Mouse (Mus musculus) embryonic facial prominence, embryonic 11.5 days (tissue): Measurements from ENCODE around the gene Gpcpd1. TPM values are rescaled to one million over a fixed set of nuclear protein-coding genes. Genes with fewer than 3 reads are reported as not detected.
"Not testable (repeated sequence)": the region's sequence is repeated elsewhere in the genome, so short reads cannot be mapped to it uniquely, and the experiment has no call there.

ENCODE experiments used
- ATAC-seq: fragments of 200-750 bp; cut with Nextera tagmentation; replicated peaks from 2 replicates; pipeline ENCODE4 v1.8.0; 2017; ENCODE audit warnings: low read depth; ENCODE audit not compliant: insufficient number of reproducible peaks, low FRiP score, low TSS enrichment
- DNase-seq: peaks from one replicate; pipeline ENCODE4 v3.0.0-alpha.2; 2015; ENCODE audit warnings: low spot score
- H3K27ac ChIP-seq: fragments of 300-500 bp; sonication (generic); replicated peaks from 2 replicates; pipeline ENCODE4 v1.5.1; 2014; ENCODE audit warnings: mild to moderate bottlenecking, low read depth, low read length, control low read depth
- H3K27me3 ChIP-seq: fragments of 300-500 bp; sonication (generic); 2 replicates; pipeline ENCODE4 v1.6.1; 2014; ENCODE audit warnings: mild to moderate bottlenecking, low read length, moderate library complexity, mixed read lengths; ENCODE audit not compliant: control insufficient read depth, insufficient read depth
- H3K36me3 ChIP-seq: fragments of 300-500 bp; sonication (generic); replicated peaks from 2 replicates; pipeline ENCODE4 v1.6.1; 2014; ENCODE audit warnings: low read depth, mild to moderate bottlenecking, low read length, moderate library complexity, mixed read lengths; ENCODE audit not compliant: control insufficient read depth, insufficient read depth
- H3K4me1 ChIP-seq: fragments of 300-500 bp; sonication (generic); 2 replicates; pipeline ENCODE4 v1.6.1; 2014; ENCODE audit warnings: low read length, mixed read lengths; ENCODE audit not compliant: control insufficient read depth, insufficient read depth
- H3K4me2 ChIP-seq: fragments of 300-500 bp; sonication (generic); 2 replicates; pipeline ENCODE4 v1.6.1; 2014; ENCODE audit warnings: low read depth, mild to moderate bottlenecking, control low read depth, low read length, moderate library complexity
- H3K4me3 ChIP-seq: fragments of 300-500 bp; sonication (generic); 2 replicates; pipeline ENCODE4 v1.5.1; 2014; ENCODE audit warnings: low read depth, low read length, control low read depth
- H3K9ac ChIP-seq: fragments of 300-500 bp; sonication (generic); replicated peaks from 2 replicates; pipeline ENCODE4 v1.6.1; 2014; ENCODE audit warnings: mild to moderate bottlenecking, control low read depth, low read length
- H3K9me3 ChIP-seq: fragments of 300-500 bp; sonication (generic); replicated peaks from 2 replicates; pipeline ENCODE4 v1.6.1; 2016; ENCODE audit warnings: mild to moderate bottlenecking, low read length, inconsistent platforms, mixed read lengths; ENCODE audit not compliant: control insufficient read depth
- WGBS: fragments of 180-500 bp; shearing (Covaris S2); extraction: QIAGEN DNeasy Blood & Tissue Kit; methylation state at CpG from one replicate; pipeline ENCODE4 v1.1.7; 2014; 5-methylcytosine and 5-hydroxymethylcytosine counted together
- polyA plus RNA-seq: library from polyadenylated mRNA; unstranded; fragments of >200 nt; fragmentation: Nextera tagmentation; extraction: Ambion mirVana; gene quantifications from 2 replicates; pipeline ENCODE4 v1.2.1, GENCODE M21; 2014

The Gpcpd1 gene
- polyA plus RNA-seq, 1 experiment from 2014 or later: 40.1 TPM

DNA sequence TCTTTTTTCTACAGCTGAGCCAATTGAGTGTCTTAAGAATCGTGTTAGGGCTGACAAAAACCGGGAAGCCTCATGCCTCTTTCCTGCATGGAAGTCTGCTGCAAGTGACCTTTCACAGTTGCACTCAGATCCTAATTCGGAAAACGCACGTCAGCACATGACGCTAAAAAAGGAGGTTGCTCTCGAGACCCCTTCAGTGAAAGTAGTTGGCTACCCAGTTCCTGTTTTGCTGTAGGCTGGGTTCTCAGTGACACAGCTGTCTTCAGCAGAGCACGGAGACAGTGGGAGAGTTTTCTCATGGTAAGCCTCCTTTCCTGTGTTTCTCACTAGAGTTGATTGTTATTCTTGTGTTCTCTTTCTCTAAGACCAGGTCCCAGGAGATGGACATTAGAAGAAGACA, 9.7 kb upstream of the Gpcpd1 start:
- H3K4me1 ChIP-seq: no peaks in the 10 kb centered on the region
- WGBS: 69% methylated on average over 8 of the region's 8 CpGs
- H3K36me3 ChIP-seq: no peaks in the 10 kb centered on the region
- H3K4me3 ChIP-seq: no peak overlapping the region
- H3K27me3 ChIP-seq: no peaks in the 10 kb centered on the region
- ATAC-seq: no peak
- H3K4me2 ChIP-seq: no peak overlapping the region
- no peak for DNase-seq
- H3K9me3 ChIP-seq: no peaks in the 10 kb centered on the region
- H3K9ac ChIP-seq: no peak overlapping the region
- no peak overlapping the region for H3K27ac ChIP-seq

DNA sequence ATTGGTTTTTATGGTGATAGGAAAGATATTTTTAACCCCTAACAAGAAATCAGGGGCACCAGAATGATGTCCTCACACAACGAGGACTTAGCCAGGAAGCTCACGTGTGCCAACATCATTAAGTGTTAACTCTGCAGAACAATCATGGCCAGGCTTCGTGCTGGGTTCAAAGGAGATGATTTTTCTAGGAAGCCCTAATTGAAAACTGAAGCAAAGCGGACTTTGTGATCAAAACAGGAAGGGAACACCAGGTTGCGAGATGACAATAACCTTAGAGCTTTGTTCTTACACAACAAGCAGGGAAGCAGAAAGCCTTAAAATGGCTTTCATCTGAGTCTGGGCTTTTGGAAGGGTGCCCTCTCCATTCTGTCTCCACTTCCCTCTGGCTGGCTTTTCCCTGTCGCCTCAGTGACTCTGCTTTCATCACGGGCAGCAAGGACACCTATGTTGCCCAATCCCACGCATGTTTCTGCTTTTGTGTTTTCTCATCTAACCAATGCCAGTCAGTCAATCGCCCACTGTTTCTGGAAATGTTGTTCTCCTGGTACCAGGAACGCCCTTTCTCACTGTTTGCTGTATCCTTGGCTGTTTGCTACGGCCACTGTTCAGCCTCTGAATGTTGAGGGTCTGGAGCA, 8.2 kb upstream of the Gpcpd1 start:
- Histone ChIP-seq H3K4me2 (no peak overlapping the region; the same call in 1 of the 2 replicates), H3K4me1 (no peaks in the 10 kb centered on the region), H3K9me3 (no peaks in the 10 kb centered on the region), H3K9ac (no peak overlapping the region), H3K4me3 (no peak overlapping the region), H3K27me3 (no peaks in the 10 kb centered on the region), H3K27ac (no peak overlapping the region), H3K36me3 (no peaks in the 10 kb centered on the region)
- WGBS: 83% methylated on average over 11 of the region's 11 CpGs
- no peak for DNase-seq
- no peak for ATAC-seq

DNA sequence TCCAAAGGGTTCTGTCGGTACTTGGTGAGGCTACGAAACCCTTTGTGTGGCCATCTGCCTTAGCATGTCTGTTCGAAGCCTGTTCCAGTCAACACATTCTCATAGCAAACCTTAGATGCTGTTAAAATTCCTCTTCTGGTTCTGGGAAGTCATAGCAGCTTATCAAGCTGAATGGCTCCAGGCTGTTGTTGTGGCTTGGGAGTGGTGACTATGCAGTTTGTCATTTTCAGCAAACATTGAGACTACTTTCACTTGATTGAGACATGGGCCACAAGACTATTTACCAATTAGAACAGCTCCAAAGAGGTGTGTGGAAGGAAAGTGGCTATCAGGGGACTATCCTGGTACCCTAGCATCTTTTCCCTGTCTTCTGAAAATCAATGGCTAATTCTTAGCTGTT, 4.6 kb upstream of the Gpcpd1 start:
- no peak overlapping the region for H3K9ac ChIP-seq
- H3K4me1 ChIP-seq: no peaks in the 10 kb centered on the region
- no peaks in the 10 kb centered on the region for H3K9me3 ChIP-seq
- DNase-seq (no peak), ATAC-seq (no peak)
- no peaks in the 10 kb centered on the region for H3K27me3 ChIP-seq
- H3K4me2 ChIP-seq: no peak overlapping the region
- H3K4me3 ChIP-seq: no peak overlapping the region
- no peak overlapping the region for H3K27ac ChIP-seq
- no peaks in the 10 kb centered on the region for H3K36me3 ChIP-seq
- WGBS: 89% methylated on average over 3 of the region's 3 CpGs

DNA sequence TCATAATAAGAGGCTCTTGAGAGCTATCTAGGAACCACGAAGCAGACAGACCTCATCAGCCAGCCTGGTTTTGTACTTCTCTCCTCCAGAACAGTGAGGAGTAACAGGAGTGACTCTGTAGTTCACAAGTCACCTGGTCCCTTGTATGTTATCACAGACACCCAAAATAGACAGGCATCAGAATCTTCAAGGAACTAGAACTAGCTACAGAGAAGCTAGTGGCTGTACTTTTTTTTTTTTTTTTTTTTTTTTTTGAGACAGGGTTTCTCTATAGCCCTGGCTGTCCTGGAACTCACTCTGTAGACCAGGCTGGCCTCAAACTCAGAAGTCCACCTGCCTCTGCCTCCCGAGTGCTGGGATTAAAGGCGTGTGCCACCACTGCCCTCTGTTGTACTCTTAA, 4.0 kb upstream of the Gpcpd1 start:
- not testable (repeated sequence) for H3K27me3 ChIP-seq, H3K9ac ChIP-seq, H3K4me3 ChIP-seq, ATAC-seq, H3K27ac ChIP-seq, H3K9me3 ChIP-seq, DNase-seq, H3K4me1 ChIP-seq, H3K36me3 ChIP-seq, H3K4me2 ChIP-seq
- WGBS: 94% methylated on average over 3 of the region's 3 CpGs

DNA sequence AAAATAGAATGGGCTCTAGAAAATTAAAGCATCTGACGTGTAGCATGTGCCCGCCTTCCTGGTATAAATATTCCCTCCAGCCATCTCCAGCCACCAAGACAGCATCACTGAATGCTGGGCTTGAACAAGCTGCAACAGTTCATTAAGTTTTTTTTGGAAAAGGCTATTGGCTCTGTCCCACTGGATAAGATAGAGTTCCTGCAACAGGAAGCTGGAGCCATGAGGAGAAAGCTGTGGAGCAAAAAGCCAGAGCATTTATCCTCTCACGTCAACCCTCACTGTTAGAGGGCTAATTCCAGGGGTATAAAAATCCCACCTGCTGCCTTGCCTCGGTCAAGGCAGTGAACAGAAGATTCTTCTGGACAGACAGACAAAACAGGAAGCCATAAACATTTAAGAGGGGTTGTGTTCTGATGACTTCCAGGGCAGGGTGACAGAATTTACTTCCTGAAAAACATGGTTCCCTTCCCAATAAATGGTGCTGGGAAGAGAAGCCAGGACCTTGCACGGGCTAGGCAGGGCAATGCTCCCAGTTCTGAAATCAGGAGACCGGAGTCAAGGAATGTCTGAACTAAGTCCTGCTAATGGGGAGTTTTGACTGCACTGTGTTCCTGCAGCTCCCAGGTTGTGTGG, 2.5 kb upstream of the Gpcpd1 start:
- Histone ChIP-seq H3K4me2 (no peak overlapping the region), H3K9ac (no peak overlapping the region), H3K36me3 (no peaks in the 10 kb centered on the region), H3K9me3 (no peaks in the 10 kb centered on the region), H3K27me3 (no peaks in the 10 kb centered on the region), H3K27ac (no peak overlapping the region), H3K4me3 (no peak overlapping the region), H3K4me1 (no peaks in the 10 kb centered on the region)
- ATAC-seq (no peak), DNase-seq (no peak)
- WGBS: 79% methylated on average over 6 of the region's 6 CpGs

DNA sequence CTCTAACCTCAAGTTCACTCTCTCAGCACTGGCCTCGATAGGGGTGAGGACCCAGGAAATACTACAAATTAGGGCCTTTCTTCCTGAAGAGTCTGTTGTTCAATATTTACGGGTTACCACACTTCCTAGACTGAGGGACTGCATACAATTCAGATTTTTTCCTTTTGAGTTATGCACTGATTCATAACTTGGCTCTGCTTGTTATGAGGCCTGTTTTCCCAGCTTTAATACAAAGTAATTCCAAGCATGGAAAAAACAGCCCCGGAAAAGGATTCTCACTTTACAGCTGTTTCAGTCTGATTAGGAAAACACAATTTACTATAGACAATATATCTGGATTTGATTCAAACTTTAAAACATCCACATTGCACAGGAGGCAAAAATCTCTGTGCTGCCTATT, 1.5 kb downstream of the Gpcpd1 start:
- 62% methylated on average over 3 of the region's 3 CpGs for WGBS
- Histone ChIP-seq H3K27me3 (no peaks in the 10 kb centered on the region), H3K4me2 (no peak overlapping the region), H3K36me3 (no peaks in the 10 kb centered on the region), H3K4me1 (no peaks in the 10 kb centered on the region), H3K27ac (no peak overlapping the region), H3K4me3 (no peak overlapping the region), H3K9ac (no peak overlapping the region), H3K9me3 (no peaks in the 10 kb centered on the region)
- ATAC-seq (no peak), DNase-seq (no peak)

DNA sequence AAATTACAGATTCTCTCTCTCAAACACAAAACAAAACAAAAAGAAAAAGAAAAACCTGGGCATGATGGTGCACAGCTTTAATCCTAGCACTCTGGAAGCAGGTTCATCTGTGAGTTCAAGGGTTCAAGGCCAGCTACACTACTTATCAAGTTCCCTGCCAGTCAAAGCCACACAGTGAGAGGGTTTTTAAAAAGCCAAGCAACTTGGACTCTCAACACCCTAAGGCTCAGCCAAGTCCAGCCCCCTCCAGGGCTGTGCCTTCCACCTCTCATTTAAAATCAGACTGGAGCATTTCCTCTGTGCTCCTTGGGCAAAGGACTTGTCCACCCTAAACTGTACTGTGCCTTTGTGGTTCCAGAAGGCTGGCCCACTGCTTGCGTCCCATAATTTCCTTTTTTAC, 3.3 kb downstream of the Gpcpd1 start:
- Histone ChIP-seq H3K9ac (no peak overlapping the region), H3K27me3 (no peaks in the 10 kb centered on the region), H3K4me2 (no peak overlapping the region), H3K4me3 (no peak overlapping the region), H3K36me3 (no peaks in the 10 kb centered on the region), H3K4me1 (no peaks in the 10 kb centered on the region), H3K9me3 (no peaks in the 10 kb centered on the region), H3K27ac (no peak overlapping the region)
- ATAC-seq (no peak), DNase-seq (no peak)
- 79% methylated on average over 1 of the region's 1 CpGs for WGBS

DNA sequence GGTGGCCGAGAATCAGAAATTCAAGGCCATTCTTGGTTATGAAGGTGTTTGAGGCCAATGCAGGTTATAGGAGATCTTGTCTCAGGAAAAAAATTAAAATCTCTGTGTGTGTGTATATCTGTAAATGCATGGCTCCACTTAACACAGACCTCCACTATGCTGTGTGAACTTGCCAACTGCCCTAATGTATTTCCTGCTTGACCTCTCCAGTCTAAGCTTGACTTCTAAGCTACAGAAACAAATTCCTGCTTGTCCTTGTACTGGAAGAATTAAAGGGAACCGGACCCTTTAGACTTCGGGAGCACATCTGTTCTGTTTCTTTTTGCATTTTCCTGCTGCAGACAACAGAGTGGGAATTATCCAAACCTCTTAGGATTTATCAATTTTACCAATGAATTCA, 4.4 kb downstream of the Gpcpd1 start:
- ATAC-seq: no peak
- no peaks in the 10 kb centered on the region for H3K27me3 ChIP-seq
- no peaks in the 10 kb centered on the region for H3K9me3 ChIP-seq
- H3K9ac ChIP-seq: no peak overlapping the region
- no peak overlapping the region for H3K4me2 ChIP-seq
- H3K4me1 ChIP-seq: no peaks in the 10 kb centered on the region
- no peak for DNase-seq
- no peak overlapping the region for H3K27ac ChIP-seq
- H3K4me3 ChIP-seq: no peak overlapping the region
- 58% methylated on average over 3 of the region's 3 CpGs for WGBS
- H3K36me3 ChIP-seq: no peaks in the 10 kb centered on the region
